Mouse (Mus musculus): ENCODE measurements around the gene Zfp281. TPM values are rescaled to one million over a fixed set of nuclear protein-coding genes. Genes with fewer than 3 reads are reported as not detected.

Zfp281 gene
- total RNA-seq, 2 experiments from 2014 or later, result 20.3 to 25.2 TPM

DNA sequence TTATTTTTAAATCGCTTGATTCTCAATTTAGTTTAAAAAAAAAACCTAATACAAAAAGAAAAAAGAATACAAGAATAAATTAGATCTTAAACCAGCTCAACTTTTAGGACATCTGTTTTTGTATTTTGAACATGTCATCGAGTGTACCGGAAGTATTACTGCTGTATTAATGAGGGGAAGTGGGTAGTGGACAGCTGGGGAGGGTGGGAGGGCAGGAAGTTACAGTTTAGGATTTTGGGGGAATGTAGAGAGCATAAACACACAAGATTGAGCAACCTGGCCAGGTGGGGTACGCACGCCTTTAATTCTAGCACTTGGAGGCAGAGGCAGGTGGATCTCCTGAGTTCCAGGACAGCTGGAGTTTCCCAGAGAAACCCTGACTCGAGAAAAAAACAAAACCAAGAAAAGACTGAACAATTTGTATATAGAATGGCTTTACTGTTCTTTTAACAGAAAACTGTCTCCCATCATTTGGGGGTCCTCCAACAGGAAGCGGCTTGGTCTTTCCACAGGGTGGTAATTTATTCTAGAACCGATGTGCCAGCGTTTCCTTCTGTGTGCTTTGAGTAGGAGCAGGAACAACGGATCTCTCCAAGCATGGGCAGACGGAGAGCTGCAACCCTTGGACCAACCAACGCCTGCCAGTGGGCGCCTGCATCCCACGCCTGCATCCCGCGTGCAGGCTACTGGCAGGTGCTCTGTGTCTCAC is 51.2 kb downstream of the Zfp281 start:
- no peak for ATAC-seq (replicated peaks; ENCODE audit: low FRiP score, low TSS enrichment, poor library complexity, severe bottlenecking)

GRCm38 (mm10) chr1:136676445-136676755 is 51.7 kb downstream of the Zfp281 start:
- no peak for ATAC-seq (replicated peaks; ENCODE audit: low FRiP score, low TSS enrichment, poor library complexity, severe bottlenecking)

GRCm38 (mm10) chr1:136677847-136678325 is 53.2 kb downstream of the Zfp281 start:
- no peak for ATAC-seq (replicated peaks; ENCODE audit: low FRiP score, low TSS enrichment, poor library complexity, severe bottlenecking)

- no peak for ATAC-seq (replicated peaks; ENCODE audit: low FRiP score, low TSS enrichment, poor library complexity, severe bottlenecking)
Observed at GRCm38 (mm10) chr1:136678836-136679235, 54.1 kb downstream of the Zfp281 start.

Other genes starting within 250 kb of the Zfp281 start
- gene Ddx59, start 209.6 kb upstream of the Zfp281 start, total RNA-seq (2014; fragmentation: Nextera tagmentation), result 11.7 and 17.2 TPM in 2 replicates
- gene Ddx59, start 209.6 kb upstream of the Zfp281 start, total RNA-seq (2017), result 16.6 and 17.2 TPM in 2 replicates
- gene Kif14, start 158.6 kb upstream of the Zfp281 start, total RNA-seq (2014; fragmentation: Nextera tagmentation), result 16.2 and 19.3 TPM in 2 replicates
- gene Kif14, start 158.6 kb upstream of the Zfp281 start, total RNA-seq (2017), result 16.5 and 17.5 TPM in 2 replicates